Mouse (Mus musculus): ENCODE measurements around the gene C1qc.

C1qc gene

GRCm38 (mm10) chr4:136894821-136895220 is 2.0 kb upstream of the C1qc start:
- DNase-seq: no peak

GRCm38 (mm10) chr4:136893691-136894543 is 1.1 kb upstream of the C1qc start:
- DNase-seq: no peak

GRCm38 (mm10) chr4:136892371-136892770 is 494 bp downstream of the C1qc start:
- no peak for DNase-seq

GRCm38 (mm10) chr4:136891115-136891514 is 1.8 kb downstream of the C1qc start:
- DNase-seq: no peak

GRCm38 (mm10) chr4:136889981-136890380 is 2.9 kb downstream of the C1qc start:
- DNase-seq: no peak

GRCm38 (mm10) chr4:136887714-136888113 is 5.2 kb downstream of the C1qc start:
- DNase-seq: no peak

GRCm38 (mm10) chr4:136886101-136886500 is 6.8 kb downstream of the C1qc start, which contains the start of gene C1qb:
Gene C1qb (minus strand): TSS chr4:136886187.
- DNase-seq: no peak

GRCm38 (mm10) chr4:136878601-136879000 is 14.3 kb downstream of the C1qc start:
- peak; percentile 34 for DNase-seq

- no peak for DNase-seq
Measured at GRCm38 (mm10) chr4:136878171-136878570, 14.7 kb downstream of the C1qc start.

GRCm38 (mm10) chr4:136876971-136877370 is 15.9 kb downstream of the C1qc start:
- no peak for DNase-seq

- no peak for DNase-seq
Measured at GRCm38 (mm10) chr4:136875012-136875411, 17.9 kb downstream of the C1qc start.

- no peak for DNase-seq
Measured at GRCm38 (mm10) chr4:136868371-136868770, 24.5 kb downstream of the C1qc start.

- DNase-seq: no peak
Measured at GRCm38 (mm10) chr4:136867690-136868345, 25.0 kb downstream of the C1qc start.

GRCm38 (mm10) chr4:136865531-136865930 is 27.3 kb downstream of the C1qc start:
- DNase-seq: no peak

- DNase-seq: no peak
Measured at GRCm38 (mm10) chr4:136864751-136865470, 28.0 kb downstream of the C1qc start.

GRCm38 (mm10) chr4:136863517-136863916 is 29.3 kb downstream of the C1qc start:
- DNase-seq: no peak

GRCm38 (mm10) chr4:136862411-136862810 is 30.5 kb downstream of the C1qc start:
- DNase-seq: no peak

GRCm38 (mm10) chr4:136861806-136862205 is 31.1 kb downstream of the C1qc start:
- DNase-seq: no peak

- DNase-seq: no peak
Measured at GRCm38 (mm10) chr4:136860022-136860421, 32.8 kb downstream of the C1qc start.

- DNase-seq: no peak
Measured at GRCm38 (mm10) chr4:136855081-136855480, 37.8 kb downstream of the C1qc start.

- no peak for DNase-seq
Measured at GRCm38 (mm10) chr4:136852989-136853388, 39.9 kb downstream of the C1qc start.

GRCm38 (mm10) chr4:136852119-136852518 is 40.7 kb downstream of the C1qc start:
- DNase-seq: no peak

GRCm38 (mm10) chr4:136848565-136848964 is 44.3 kb downstream of the C1qc start:
- no peak for DNase-seq

All from lung, postnatal 36 days (tissue).